Mouse (Mus musculus) retina, postnatal 7 days (tissue): ENCODE measurements around the gene Aplp1.

Source experiments
- DNase-seq: peaks from one replicate; pipeline ENCODE4 v3.0.0-alpha.2; 2012; ENCODE audit warnings: low read depth, low spot score

Aplp1 gene

GRCm38 (mm10) chr7:30411023-30411422 is 34.3 kb downstream of the Aplp1 start:
- DNase-seq, result no peak

GRCm38 (mm10) chr7:30409789-30410188 is 35.5 kb downstream of the Aplp1 start:
- no peak for DNase-seq

- DNase-seq, result no peak
These were observed 36.7 kb downstream of the Aplp1 start for GRCm38 (mm10) chr7:30408639-30409038.

GRCm38 (mm10) chr7:30402343-30402742 is 43.0 kb downstream of the Aplp1 start:
- no peak for DNase-seq

GRCm38 (mm10) chr7:30399671-30400070 is 45.7 kb downstream of the Aplp1 start:
- no peak for DNase-seq

GRCm38 (mm10) chr7:30394871-30395270 is 50.5 kb downstream of the Aplp1 start:
- DNase-seq, result no peak

GRCm38 (mm10) chr7:30394379-30394778 is 51.0 kb downstream of the Aplp1 start:
- no peak for DNase-seq

- no peak for DNase-seq
These were observed 51.7 kb downstream of the Aplp1 start for GRCm38 (mm10) chr7:30393631-30394030.

- no peak for DNase-seq
These were observed 52.4 kb downstream of the Aplp1 start for GRCm38 (mm10) chr7:30392746-30393520.
